Mouse (Mus musculus) megakaryocyte progenitor cell, adult 5-6 weeks (primary cell): ENCODE results near the gene Akna. TPM values are rescaled to one million over a fixed set of nuclear protein-coding genes. Genes with fewer than 3 reads are reported as not detected.

Experiments
- ATAC-seq: replicated peaks from 2 replicates; pipeline ENCODE4 v1.8.0; 2016; ENCODE audit warnings: mild to moderate bottlenecking, moderate TSS enrichment, inconsistent platforms; ENCODE audit not compliant: poor library complexity
- total RNA-seq, 2 experiments: library from RNA; stranded (forward) in 1 of 2; stranded (reverse) in 1 of 2; fragments of 157-497, 149-512 nt in 1 of 2; fragments of 200-1000 nt in 1 of 2; gene quantifications; 2 replicates each; pipeline versions ENCODE4 v1.2.3 to v1.2.4; 2015 to 2017

Akna gene
- 20.9 and 26.7 TPM in 2 replicates for total RNA-seq (2015)
- 11.8 and 13.7 TPM in 2 replicates for total RNA-seq (2017)

GRCm38 (mm10) chr4:63403040-63403959 lies at the start of gene Akna:
Akna (minus strand) TSS chr4:63403354.
- peak; percentile 26 for ATAC-seq

- ATAC-seq, result no peak
These were observed 49.4 kb upstream of the Akna start for GRCm38 (mm10) chr4:63452555-63452954.

- no peak for ATAC-seq
These were observed 47.4 kb upstream of the Akna start for GRCm38 (mm10) chr4:63450551-63450950.

GRCm38 (mm10) chr4:63444362-63445066 lies 41.4 kb upstream of the Akna start:
- ATAC-seq, result no peak

GRCm38 (mm10) chr4:63443101-63443500 lies 39.9 kb upstream of the Akna start:
- no peak for ATAC-seq

GRCm38 (mm10) chr4:63441616-63442015 lies 38.5 kb upstream of the Akna start:
- ATAC-seq, result no peak

GRCm38 (mm10) chr4:63440262-63440661 lies 37.1 kb upstream of the Akna start:
- no peak for ATAC-seq

GRCm38 (mm10) chr4:63437968-63438367 lies 34.8 kb upstream of the Akna start:
- no peak for ATAC-seq

- ATAC-seq, result no peak
These were observed 34.1 kb upstream of the Akna start for GRCm38 (mm10) chr4:63437119-63437815.

- ATAC-seq, result no peak
These were observed 32.2 kb upstream of the Akna start for GRCm38 (mm10) chr4:63435402-63435801.

GRCm38 (mm10) chr4:63431098-63431497 lies 27.9 kb upstream of the Akna start:
- no peak for ATAC-seq

- ATAC-seq, result no peak
These were observed 27.2 kb upstream of the Akna start for GRCm38 (mm10) chr4:63430357-63430756.

GRCm38 (mm10) chr4:63426308-63426707 lies 23.2 kb upstream of the Akna start:
- no peak for ATAC-seq

- no peak for ATAC-seq
These were observed 20.7 kb upstream of the Akna start for GRCm38 (mm10) chr4:63423811-63424210.

GRCm38 (mm10) chr4:63423231-63423630 lies 20.1 kb upstream of the Akna start:
- no peak for ATAC-seq

- no peak for ATAC-seq
These were observed 17.2 kb upstream of the Akna start for GRCm38 (mm10) chr4:63420143-63420920.

GRCm38 (mm10) chr4:63418270-63418669 lies 15.1 kb upstream of the Akna start:
- ATAC-seq, result no peak

- ATAC-seq, result peak; percentile 92
These were observed 14.3 kb upstream of the Akna start for GRCm38 (mm10) chr4:63417318-63417957.

GRCm38 (mm10) chr4:63414951-63415350 lies 11.8 kb upstream of the Akna start:
- no peak for ATAC-seq

GRCm38 (mm10) chr4:63411222-63411621 lies 8.1 kb upstream of the Akna start:
- no peak for ATAC-seq
